Mouse (Mus musculus) hindbrain, postnatal 0 days (tissue): ENCODE results near the gene Bri3bp. TPM values are rescaled to one million over a fixed set of nuclear protein-coding genes. Genes with fewer than 3 reads are reported as not detected.
A peak's percentile ranks its signal among the peaks of the same experiment; 100 is the strongest.

Experiments
- ATAC-seq: fragments of 200-750 bp; cut with Nextera tagmentation; 2 replicates; pipeline ENCODE4 v1.8.0; 2017; ENCODE audit warnings: mild to moderate bottlenecking, moderate TSS enrichment, moderate library complexity
- DNase-seq: peaks from one replicate; pipeline ENCODE4 v3.0.0-alpha.2; 2015; ENCODE audit warnings: low spot score
- H3K27ac ChIP-seq: fragments of 300-500 bp; sonication (generic); 2 replicates; pipeline ENCODE4 v1.5.1; 2014; ENCODE audit warnings: mild to moderate bottlenecking
- H3K27me3 ChIP-seq: fragments of 300-500 bp; sonication (generic); 2 replicates; pipeline ENCODE4 v1.6.1; 2014; ENCODE audit warnings: low read length, mixed read lengths; ENCODE audit not compliant: insufficient read depth
- H3K36me3 ChIP-seq: fragments of 300-500 bp; sonication (generic); 2 replicates; pipeline ENCODE4 v1.6.1; 2014; ENCODE audit warnings: low read length, mixed read lengths; ENCODE audit not compliant: insufficient read depth
- H3K4me1 ChIP-seq: fragments of 300-500 bp; sonication (generic); 2 replicates; pipeline ENCODE4 v1.6.1; 2014; ENCODE audit warnings: antibody characterized with exemption, low read length, mixed read lengths; ENCODE audit not compliant: insufficient read depth
- H3K4me2 ChIP-seq: fragments of 300-500 bp; sonication (generic); 2 replicates; pipeline ENCODE4 v1.6.1; 2014; ENCODE audit warnings: low read depth, mild to moderate bottlenecking, low read length, moderate library complexity, mixed read lengths
- H3K4me3 ChIP-seq: fragments of 300-500 bp; sonication (generic); 2 replicates; pipeline ENCODE4 v1.5.1; 2014; ENCODE audit warnings: low read length
- H3K9ac ChIP-seq: fragments of 300-500 bp; sonication (generic); replicated peaks from 2 replicates; pipeline ENCODE4 v1.6.1; 2014; ENCODE audit warnings: mild to moderate bottlenecking, low read length, moderate library complexity, mixed read lengths
- H3K9me3 ChIP-seq: fragments of 300-500 bp; sonication (generic); 2 replicates; pipeline ENCODE4 v1.6.1; 2016; ENCODE audit warnings: low read length, mixed read lengths
- CTCF ChIP-seq: IDR thresholded peaks from 2 replicates; pipeline ENCODE4 v1.5.1; 2016; ENCODE audit warnings: antibody characterized with exemption, control low read depth, low read depth
- WGBS: fragments of 180-500 bp; shearing (Covaris S2); extraction: QIAGEN DNeasy Blood & Tissue Kit; methylation state at CpG from one replicate; pipeline ENCODE4 v1.1.7; 2014; 5-methylcytosine and 5-hydroxymethylcytosine counted together
- polyA plus RNA-seq: library from polyadenylated mRNA; unstranded; fragments of >200 nt; fragmentation: Nextera tagmentation; extraction: Ambion mirVana; gene quantifications from 2 replicates; pipeline ENCODE4 v1.2.1, GENCODE M21; 2015
- total RNA-seq: library from RNA; depleted of rRNA; stranded (reverse); fragments of >200 nt; gene quantifications from 2 replicates; pipeline ENCODE4 v1.2.3, GENCODE M21; 2014

Bri3bp gene
- total and polyA plus RNA-seq, 2 experiments from 2014 or later = 44.2 to 91.2 TPM

- H3K4me1 ChIP-seq = 0 out of 2 replicates have a peak, but pooled peaks cover 5% of the 10 kb centered on the region
- no peak for TF ChIP-seq CTCF
- ATAC-seq (peak; percentile 100), DNase-seq (peak; percentile 99)
- no peaks in the 10 kb centered on the region for H3K36me3 ChIP-seq
- H3K4me3 ChIP-seq = peak overlapping the region; percentile 31
- WGBS = under 1% methylated on average over 25 of the region's 25 CpGs
- H3K27me3 ChIP-seq = no peaks in the 10 kb centered on the region
- H3K9ac ChIP-seq = no peak overlapping the region
- peak overlapping the region; percentile 52 for H3K4me2 ChIP-seq
- no peaks in the 10 kb centered on the region for H3K9me3 ChIP-seq
- peak overlapping the region; percentile 41; the same call in 1 of the 2 replicates for H3K27ac ChIP-seq
These were observed 24.3 kb downstream of the Bri3bp start for GRCm38 (mm10) chr5:125465701-125466106.

- no peaks in the 10 kb centered on the region for H3K27me3 ChIP-seq
- WGBS = 87% methylated on average over 5 of the region's 5 CpGs
- H3K4me1 ChIP-seq = 0 out of 2 replicates have a peak, but pooled peaks cover 5% of the 10 kb centered on the region
- H3K36me3 ChIP-seq = no peaks in the 10 kb centered on the region
- ATAC-seq (no peak), DNase-seq (no peak)
- H3K9me3 ChIP-seq = no peaks in the 10 kb centered on the region
- H3K4me2 ChIP-seq = no peak overlapping the region
- H3K27ac ChIP-seq = no peak overlapping the region
- no peak overlapping the region for H3K9ac ChIP-seq
- TF ChIP-seq CTCF = no peak
- no peak overlapping the region for H3K4me3 ChIP-seq
These were observed 25.1 kb downstream of the Bri3bp start for GRCm38 (mm10) chr5:125466483-125466882.

GRCm38 (mm10) chr5:125467261-125467660, 25.9 kb downstream of the Bri3bp start:
- no peak overlapping the region for H3K4me2 ChIP-seq
- H3K27me3 ChIP-seq = no peaks in the 10 kb centered on the region
- no peaks in the 10 kb centered on the region for H3K9me3 ChIP-seq
- no peak overlapping the region for H3K9ac ChIP-seq
- no peak overlapping the region for H3K4me3 ChIP-seq
- TF ChIP-seq CTCF = no peak
- no peak for ATAC-seq
- DNase-seq = no peak
- no peaks in the 10 kb centered on the region for H3K36me3 ChIP-seq
- H3K27ac ChIP-seq = no peak overlapping the region
- H3K4me1 ChIP-seq = 0 out of 2 replicates have a peak, but pooled peaks cover 5% of the 10 kb centered on the region
- WGBS = 84% methylated on average over 14 of the region's 14 CpGs

- H3K4me1 ChIP-seq = no peaks in the 10 kb centered on the region
- no peak overlapping the region for H3K4me3 ChIP-seq
- H3K9me3 ChIP-seq = no peaks in the 10 kb centered on the region
- no peak overlapping the region for H3K27ac ChIP-seq
- no peak for ATAC-seq
- no peak for TF ChIP-seq CTCF
- H3K36me3 ChIP-seq = no peaks in the 10 kb centered on the region
- no peak overlapping the region for H3K4me2 ChIP-seq
- no peak overlapping the region for H3K9ac ChIP-seq
- DNase-seq = no peak
- H3K27me3 ChIP-seq = no peaks in the 10 kb centered on the region
- 71% methylated on average over 4 of the region's 4 CpGs for WGBS
These were observed 29.3 kb downstream of the Bri3bp start for GRCm38 (mm10) chr5:125470713-125471112.

GRCm38 (mm10) chr5:125472796-125473475, 31.6 kb downstream of the Bri3bp start:
- Histone ChIP-seq H3K36me3 (no peaks in the 10 kb centered on the region), H3K9me3 (no peaks in the 10 kb centered on the region), H3K27ac (no peak overlapping the region), H3K4me1 (peaks cover 12% of the 10 kb centered on the region), H3K4me3 (no peak overlapping the region), H3K27me3 (no peaks in the 10 kb centered on the region), H3K4me2 (no peak overlapping the region), H3K9ac (no peak overlapping the region)
- 82% methylated on average over 9 of the region's 9 CpGs for WGBS
- DNase-seq (no peak), ATAC-seq (no peak)
- no peak for TF ChIP-seq CTCF

GRCm38 (mm10) chr5:125475030-125475429, 33.7 kb downstream of the Bri3bp start:
- H3K27ac ChIP-seq = no peak overlapping the region
- ATAC-seq (no peak), DNase-seq (no peak)
- WGBS = 62% methylated on average over 12 of the region's 12 CpGs
- peak overlapping the region; percentile 74 for H3K4me3 ChIP-seq
- peak overlapping the region; percentile 92 for H3K4me2 ChIP-seq
- H3K27me3 ChIP-seq = no peaks in the 10 kb centered on the region
- TF ChIP-seq CTCF = no peak
- H3K4me1 ChIP-seq = peaks cover 16% of the 10 kb centered on the region
- no peaks in the 10 kb centered on the region for H3K9me3 ChIP-seq
- peak overlapping the region; percentile 80; the same call in 1 of the 2 replicates for H3K9ac ChIP-seq
- H3K36me3 ChIP-seq = no peaks in the 10 kb centered on the region
